Mouse (Mus musculus) lung, adult 2 months (tissue): ENCODE measurements around the gene Hbb-y.

ENCODE experiments used
- CTCF ChIP-seq: fragments of 200-500 bp; IDR thresholded peaks from 2 replicates; pipeline ENCODE4 v1.5.1; 2011; ENCODE audit warnings: mild to moderate bottlenecking, low read length, control low read depth; ENCODE audit not compliant: insufficient read depth
- POLR2A ChIP-seq: fragments of 200-500 bp; IDR thresholded peaks from 2 replicates; pipeline ENCODE4 v1.6.1; 2011; ENCODE audit warnings: low read depth, mild to moderate bottlenecking, control low read depth, low read length, borderline replicate concordance; ENCODE audit errors: extremely low read depth

GRCm38 (mm10) chr7:103853090-103853489 is at the start of gene Hbb-y:
- TF ChIP-seq CTCF: no peak
- TF ChIP-seq POLR2A: no peak
